ENCODE assay signal across 9 mouse cellular contexts in genomic region chr8:44938643-44938979, GRCm38 (mm10). TPM values are rescaled to one million over a fixed set of nuclear protein-coding genes. Genes with fewer than 3 reads are reported as not detected.
DNase-seq lines count a peak whose midpoint lies in the region; ATAC-seq lines count a peak whose summit lies in the region.
"Had no signal": no experiment of that assay in that cellular context is flagged by ENCODE, and none has a peak within 500 bp of the region (broad histone marks: within the 10 kb centered on the region; RNA-seq: fewer than 3 reads in every experiment).

No protein-coding gene starts in this region.

- 1% methylated on average over 12 of the region's 12 CpGs for WGBS in heart, embryonic 13.5 days
- WGBS in hindbrain, embryonic 10.5 days, result under 1% methylated on average over 12 of the region's 12 CpGs
- WGBS in midbrain, embryonic 11.5 days, result under 1% methylated on average over 12 of the region's 12 CpGs

- peaks cover 3% of the 10 kb centered on the region; the same call in 1 of the 2 replicates for H3K27me3 ChIP-seq in heart, embryonic 13.5 days (replicated peaks)
- peaks cover 1% of the 10 kb centered on the region; the same call in 1 of the 2 replicates for H3K27me3 ChIP-seq in hindbrain, embryonic 10.5 days (ENCODE audit: insufficient read depth, poor library complexity, severe bottlenecking)
- no peaks in the 10 kb centered on the region for H3K27me3 ChIP-seq in midbrain, embryonic 11.5 days (ENCODE audit: control insufficient read depth, insufficient read depth, low read length)
- H3K27me3 ChIP-seq: CH12.LX had no signal

- ATAC-seq in heart, embryonic 13.5 days (ENCODE audit: extremely low read depth, insufficient number of reproducible peaks, low FRiP score, low TSS enrichment), result no peak
- no peak for ATAC-seq in midbrain, embryonic 11.5 days (ENCODE audit: low FRiP score)
- no peak for ATAC-seq in erythroid progenitor cell, adult 5-6 weeks (replicated peaks; ENCODE audit: low FRiP score, poor library complexity, severe bottlenecking)

- no peak for DNase-seq in heart, postnatal 14 days
- peak; percentile 44 for DNase-seq in R1 (ENCODE audit: low read depth, low spot score)
- DNase-seq in hindbrain, embryonic 10.5 days (ENCODE audit: low spot score), result no peak
- no peak for DNase-seq in midbrain, embryonic 11.5 days (ENCODE audit: low spot score, missing footprints)
- DNase-seq in gastrocnemius, postnatal 4 days (ENCODE audit: low spot score in 2 of 2), result no peak
- DNase-seq in embryo, embryonic 10 days (ENCODE audit: low spot score), result no peak

- peak overlapping the region; percentile 91 for H3K9ac ChIP-seq in heart, embryonic 13.5 days
- H3K9ac ChIP-seq in midbrain, embryonic 11.5 days (ENCODE audit: low read length), result peak overlapping the region; percentile 75

- no peaks in the 10 kb centered on the region for H3K9me3 ChIP-seq in heart, embryonic 13.5 days
- H3K9me3 ChIP-seq in hindbrain, embryonic 10.5 days, result no peaks in the 10 kb centered on the region
- no peaks in the 10 kb centered on the region for H3K9me3 ChIP-seq in midbrain, embryonic 11.5 days (ENCODE audit: control insufficient read depth, low read length)

- intact Hi-C loops in heart, postnatal 14 days (cut with DNase I), result loop anchor here (2.0 to 5.0 kb wide), 2 partner anchors 46 to 246 kb away; no protein-coding TSS in a partner anchor

- H3K4me2 ChIP-seq in heart, embryonic 13.5 days, result peak overlapping the region; percentile 78
- H3K4me2 ChIP-seq in midbrain, embryonic 11.5 days, result peak overlapping the region; percentile 81

- H3K4me3 ChIP-seq in heart, embryonic 13.5 days, result peak overlapping the region; percentile 73
- H3K4me3 ChIP-seq in hindbrain, embryonic 10.5 days, result peak overlapping the region; percentile 80
- peak overlapping the region; percentile 62 for H3K4me3 ChIP-seq in midbrain, embryonic 11.5 days (ENCODE audit: low read depth, low read length)

- peaks cover 38% of the 10 kb centered on the region for H3K4me1 ChIP-seq in heart, embryonic 13.5 days
- peaks cover 29% of the 10 kb centered on the region for H3K4me1 ChIP-seq in hindbrain, embryonic 10.5 days (replicated peaks)
- H3K4me1 ChIP-seq in midbrain, embryonic 11.5 days (ENCODE audit: control insufficient read depth, insufficient read depth, low read length), result peaks cover 5% of the 10 kb centered on the region; the same call in 1 of the 2 replicates

- H3K36me3 ChIP-seq in heart, embryonic 13.5 days, result peaks cover 17% of the 10 kb centered on the region; the same call in 1 of the 2 replicates
- H3K36me3 ChIP-seq in hindbrain, embryonic 10.5 days, result peaks cover 21% of the 10 kb centered on the region
- H3K36me3 ChIP-seq in midbrain, embryonic 11.5 days (ENCODE audit: control insufficient read depth, insufficient read depth, low read length), result peaks cover 2% of the 10 kb centered on the region; the same call in 1 of the 2 replicates

- H3K27ac ChIP-seq in heart, embryonic 13.5 days (replicated peaks), result peak overlapping the region; percentile 95
- H3K27ac ChIP-seq in hindbrain, embryonic 10.5 days, result peak overlapping the region; percentile 96
- peak overlapping the region; percentile 89 for H3K27ac ChIP-seq in midbrain, embryonic 11.5 days (ENCODE audit: low read depth, low read length)

RNA-seq across cellular contexts. Expression of gene Fat1, which starts 3.4 kb away (rescaled TPM):
- polyA plus RNA-seq in heart, embryonic 13.5 days (2015; fragmentation: Nextera tagmentation; extraction: Ambion mirVana), result 10.7 and 11.8 TPM in 2 replicates
- total RNA-seq in heart, postnatal 14 days (2021), result 10 to 100 TPM; 23.6 to 24.9 TPM
- 12.5 and 15.7 TPM in 2 replicates for polyA plus RNA-seq in hindbrain, embryonic 10.5 days (2016; fragmentation: Nextera tagmentation; extraction: Ambion mirVana)
- 23.1 and 25.1 TPM in 2 replicates for polyA plus RNA-seq in midbrain, embryonic 11.5 days (2014; fragmentation: Nextera tagmentation; extraction: Ambion mirVana)
- 0.36 TPM in 1 of 2 replicates, not detected in the other for total RNA-seq in erythroid progenitor cell, adult 5-6 weeks (2015; ENCODE audit: low replicate concordance)
- total RNA-seq in erythroid progenitor cell, adult 5-6 weeks (2017; ENCODE audit: low replicate concordance), result 0.13 TPM in 1 of 2 replicates, not detected in the other
- 10 to 100 TPM; 47.8 to 48.1 TPM for total RNA-seq in gastrocnemius, postnatal 4 days (2021)

Comparison
In these comparisons a context has a peak if more than half of its experiments do, and no peak if none do; other contexts are left out.
1. RNA of gene Fat1, which starts 3.4 kb away (total RNA-seq): 47.8 to 48.1 TPM in gastrocnemius, postnatal 4 days and 23.6 to 24.9 TPM in heart, postnatal 14 days; 0.13 to 0.36 TPM in erythroid progenitor cell, adult 5-6 weeks; every median in the first group is over 10 times any median in the second.
2. Peak in every context shown above with its lines, with median percentiles within 50 percentile points of each other: H3K27ac ChIP-seq and H3K4me3 ChIP-seq.